Mouse (Mus musculus): ENCODE data around the gene Cyp39a1.

Cyp39a1 gene

DNA sequence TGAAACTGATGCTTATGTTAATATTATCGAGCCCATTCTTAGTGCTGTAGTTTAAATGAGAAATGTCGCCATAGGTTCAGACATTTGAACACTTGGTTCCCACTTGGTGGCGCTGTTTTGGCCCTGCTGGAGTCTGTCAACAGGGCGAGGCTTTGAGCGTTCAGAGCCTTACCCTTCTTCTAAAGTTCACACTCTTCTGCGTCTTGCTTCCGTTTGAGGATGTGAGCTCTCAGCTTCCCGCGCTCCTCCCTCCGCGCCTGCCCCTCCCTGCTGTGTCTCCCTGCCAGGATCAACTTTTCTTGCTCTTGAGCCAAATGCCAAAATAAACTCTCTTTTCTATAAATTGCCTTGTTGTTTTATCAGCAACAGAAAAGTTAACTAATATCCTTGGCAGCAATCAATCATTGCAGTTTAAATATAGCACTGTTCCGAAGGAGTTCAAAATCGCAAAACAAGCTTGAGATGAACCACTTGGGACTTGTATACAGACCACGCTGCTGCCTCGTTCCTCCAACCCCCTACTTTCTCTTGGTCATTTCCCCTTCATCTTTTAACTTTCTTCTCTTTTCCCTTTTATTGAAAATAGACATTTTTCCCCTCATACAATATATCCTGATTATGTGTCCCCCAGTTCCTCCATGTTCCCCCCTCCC is 91.5 kb downstream of the Cyp39a1 start:
- DNase-seq (ENCODE audit: low read depth, low spot score) = no peak

DNA sequence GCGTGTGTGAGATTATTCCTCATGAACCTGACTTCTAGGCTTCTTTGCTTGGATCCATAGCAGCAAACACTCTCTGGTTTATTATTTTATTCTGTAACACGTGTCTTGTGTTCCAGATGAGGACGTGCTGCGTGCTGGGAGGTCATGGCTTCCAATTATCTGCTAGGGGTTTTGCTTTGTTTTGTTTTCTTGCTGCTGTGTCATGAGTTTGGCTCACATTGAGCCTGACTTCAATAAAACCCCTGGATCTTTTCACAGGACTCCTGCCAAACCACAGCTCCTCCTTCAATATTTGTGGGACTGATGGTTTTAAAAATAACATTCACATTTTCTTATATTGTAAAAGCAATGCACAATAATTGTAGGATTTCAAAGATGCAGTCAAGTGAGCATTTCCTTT is 117.3 kb downstream of the Cyp39a1 start:
- no peak for DNase-seq (ENCODE audit: low read depth, low spot score)

DNA sequence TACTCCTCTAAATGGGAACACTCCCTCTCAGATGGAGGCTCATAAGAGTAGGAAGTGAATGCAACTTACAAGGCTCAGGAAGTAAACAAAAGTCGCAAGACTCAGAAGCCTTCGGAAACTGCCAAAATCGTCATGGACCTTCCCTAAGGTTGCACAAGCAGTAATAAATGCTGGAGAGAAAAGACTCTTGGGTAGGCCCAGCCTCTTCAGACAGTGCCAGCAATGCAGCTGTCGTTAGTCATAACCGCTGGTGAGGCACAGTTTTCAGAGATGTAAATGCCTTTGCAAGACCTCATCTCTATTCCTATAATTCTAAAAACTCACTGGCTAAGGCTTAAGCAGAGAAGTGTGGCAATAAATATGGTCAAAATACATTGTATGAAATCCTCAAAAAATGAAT is 121.0 kb downstream of the Cyp39a1 start:
- DNase-seq (ENCODE audit: low read depth, low spot score) = no peak

DNA sequence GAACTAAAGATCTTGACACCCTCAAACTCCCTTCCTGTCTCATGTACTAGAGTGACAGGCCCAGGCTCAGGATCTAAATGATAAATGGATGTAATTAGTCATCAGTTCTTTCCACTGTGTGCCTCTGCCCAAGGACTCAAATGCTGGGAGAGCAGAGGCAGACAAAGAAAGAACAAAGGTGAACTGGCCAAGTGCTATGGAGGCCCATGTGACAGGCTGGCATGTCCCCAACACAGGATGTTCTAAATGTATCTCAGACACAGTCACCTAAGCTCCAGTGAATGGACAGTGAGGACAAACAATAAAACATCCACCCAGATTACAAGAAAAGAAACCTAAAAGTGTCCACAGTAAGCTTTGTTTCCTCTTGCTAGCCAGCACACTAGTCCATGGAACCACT is 122.2 kb downstream of the Cyp39a1 start:
- DNase-seq (ENCODE audit: low read depth, low spot score) = no peak

DNA sequence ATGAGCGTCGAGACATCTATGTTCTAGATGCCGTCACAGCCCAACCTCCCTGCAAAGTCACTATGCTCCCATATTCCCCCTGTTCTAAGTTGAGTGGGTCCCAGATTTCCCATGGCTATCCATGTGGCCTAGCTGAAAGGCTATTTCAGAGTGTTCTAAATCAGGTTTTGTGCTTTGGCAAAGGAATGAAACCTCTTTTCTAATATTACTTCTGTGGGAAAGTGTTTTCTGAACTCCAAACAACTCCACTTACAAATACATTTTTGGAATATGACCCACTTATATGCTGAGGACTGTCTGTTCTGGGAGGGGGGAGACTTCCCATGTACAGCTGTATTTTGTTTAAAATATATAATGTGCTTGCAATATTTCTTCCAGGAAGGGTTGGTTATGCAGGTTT is 124.5 kb downstream of the Cyp39a1 start:
- DNase-seq (ENCODE audit: low read depth, low spot score) = no peak

DNA sequence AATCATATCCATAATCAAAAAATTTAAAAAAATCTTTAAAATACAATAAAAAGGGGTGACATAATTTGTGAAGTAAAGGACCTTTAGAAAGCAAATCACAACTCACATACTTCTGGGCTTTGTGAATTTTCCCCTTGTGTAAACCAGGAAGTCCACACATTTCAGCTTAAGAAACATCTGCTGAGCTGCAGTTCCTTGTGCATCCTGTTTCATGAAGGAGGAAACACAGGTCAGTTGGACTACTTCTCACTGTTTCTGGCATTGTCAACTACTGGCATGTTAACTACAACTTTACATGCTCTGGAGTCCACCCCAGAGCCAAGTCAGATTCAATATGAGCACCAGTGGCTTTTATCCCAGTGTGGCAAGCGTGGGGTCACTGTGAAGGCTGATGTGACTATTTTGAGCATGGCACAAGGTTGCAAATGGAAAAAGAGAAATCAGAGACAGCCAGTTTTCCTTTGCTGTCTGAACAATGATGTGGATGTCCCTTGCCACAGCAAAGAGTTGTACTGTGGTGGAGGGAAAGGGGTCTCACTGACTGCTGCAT is 127.6 kb downstream of the Cyp39a1 start:
- DNase-seq (ENCODE audit: low read depth, low spot score) = no peak
